Mouse (Mus musculus) forebrain, embryonic 14.5 days (tissue): ENCODE measurements around the gene Cdk2. TPM values are rescaled to one million over a fixed set of nuclear protein-coding genes. Genes with fewer than 3 reads are reported as not detected.

Experiments used
- ATAC-seq: fragments of 200-750 bp; cut with Nextera tagmentation; 2 replicates; pipeline ENCODE4 v1.8.0; 2017; ENCODE audit warnings: mild to moderate bottlenecking, moderate library complexity
- DNase-seq: peaks from one replicate; pipeline ENCODE4 v3.0.0-alpha.2; 2015; ENCODE audit warnings: low spot score
- H3K27ac ChIP-seq: fragments of 300-500 bp; sonication (generic); 2 replicates; pipeline ENCODE4 v1.5.1; 2014; ENCODE audit warnings: low read depth, mild to moderate bottlenecking, control low read depth, low read length, moderate library complexity
- H3K27me3 ChIP-seq: fragments of 300-500 bp; sonication (generic); replicated peaks from 2 replicates; pipeline ENCODE4 v1.6.1; 2014; ENCODE audit warnings: low read length, control low read depth, mixed read lengths; ENCODE audit not compliant: control insufficient read depth, insufficient read depth
- H3K36me3 ChIP-seq: fragments of 300-500 bp; sonication (generic); 2 replicates; pipeline ENCODE4 v1.6.1; 2014; ENCODE audit warnings: low read length, control low read depth; ENCODE audit not compliant: control insufficient read depth, insufficient read depth
- H3K4me1 ChIP-seq: fragments of 300-500 bp; sonication (generic); 2 replicates; pipeline ENCODE4 v1.6.1; 2014; ENCODE audit warnings: antibody characterized with exemption, low read length, control low read depth; ENCODE audit not compliant: control insufficient read depth, insufficient read depth
- H3K4me2 ChIP-seq: fragments of 300-500 bp; sonication (generic); 2 replicates; pipeline ENCODE4 v1.6.1; 2014; ENCODE audit warnings: mild to moderate bottlenecking, control low read depth, low read length
- H3K4me3 ChIP-seq: fragments of 300-500 bp; sonication (generic); 2 replicates; pipeline ENCODE4 v1.5.1; 2014; ENCODE audit warnings: low read depth, low read length, control low read depth
- H3K9ac ChIP-seq: fragments of 300-500 bp; sonication (generic); 2 replicates; pipeline ENCODE4 v1.6.1; 2014; ENCODE audit warnings: mild to moderate bottlenecking, low read length, control low read depth, moderate library complexity
- H3K9me3 ChIP-seq: fragments of 300-500 bp; sonication (generic); replicated peaks from 2 replicates; pipeline ENCODE4 v1.6.1; 2016; ENCODE audit warnings: low read length, control low read depth, mixed read lengths; ENCODE audit not compliant: control insufficient read depth
- WGBS: fragments of 180-500 bp; shearing (Covaris S2); extraction: QIAGEN DNeasy Blood & Tissue Kit; methylation state at CpG from one replicate; pipeline ENCODE4 v1.1.7; 2014; 5-methylcytosine and 5-hydroxymethylcytosine counted together
- polyA plus RNA-seq: library from polyadenylated mRNA; unstranded; fragments of >200 nt; fragmentation: Nextera tagmentation; extraction: Ambion mirVana; gene quantifications from 2 replicates; pipeline ENCODE4 v1.2.1, GENCODE M21; 2014

Cdk2 gene
- 41.0 and 43.8 TPM in 2 replicates for polyA plus RNA-seq

GRCm38 (mm10) chr10:128704491-128705316 lies at the start of gene Cdk2:
Gene Cdk2 (minus strand): TSS chr10:128705031.
- H3K4me3 ChIP-seq, result peak within 1 kb of the TSS; percentile 77
- peak within 1 kb of the TSS; percentile 70 for H3K9ac ChIP-seq
- H3K4me2 ChIP-seq, result peak within 1 kb of the TSS; percentile 83
- peak; percentile 94 for DNase-seq
- ATAC-seq, result peak; percentile 95
- WGBS, result under 1% methylated on average over 60 of the region's 62 CpGs
- H3K27ac ChIP-seq, result peak within 1 kb of the TSS; percentile 74
- no peaks in the 10 kb centered on the region for H3K9me3 ChIP-seq
- H3K36me3 ChIP-seq, result peaks cover 16% of the 10 kb centered on the region
- 0 out of 2 replicates have a peak, but pooled peaks cover 2% of the 10 kb centered on the region for H3K4me1 ChIP-seq
- H3K27me3 ChIP-seq, result no peaks in the 10 kb centered on the region

- Histone ChIP-seq H3K9me3 (no peaks in the 10 kb centered on the region), H3K27ac (peak overlapping the region; percentile 85), H3K36me3 (0 out of 2 replicates have a peak, but pooled peaks cover 10% of the 10 kb centered on the region), H3K27me3 (peaks cover 16% of the 10 kb centered on the region), H3K4me2 (peak overlapping the region; percentile 85), H3K4me3 (peak overlapping the region; percentile 66), H3K9ac (peak overlapping the region; percentile 84), H3K4me1 (peaks cover 20% of the 10 kb centered on the region)
- peak; percentile 97 for DNase-seq
- 0% methylated on average over 37 of the region's 37 CpGs for WGBS
- peak; percentile 96 for ATAC-seq
Observed at GRCm38 (mm10) chr10:128748252-128748864, 43.5 kb upstream of the Cdk2 start.

GRCm38 (mm10) chr10:128747646-128748251 lies 42.9 kb upstream of the Cdk2 start, which contains the start of gene Pym1:
Gene Pym1 (plus strand): TSS chr10:128747889.
- peak; percentile 61 for ATAC-seq
- no peaks in the 10 kb centered on the region for H3K9me3 ChIP-seq
- under 1% methylated on average over 36 of the region's 36 CpGs for WGBS

GRCm38 (mm10) chr10:128746972-128747645 lies 42.3 kb upstream of the Cdk2 start:
- Histone ChIP-seq H3K27ac (peak overlapping the region; percentile 85), H3K36me3 (0 out of 2 replicates have a peak, but pooled peaks cover 1% of the 10 kb centered on the region), H3K9ac (peak overlapping the region; percentile 84), H3K4me2 (peak overlapping the region; percentile 85), H3K27me3 (peaks cover 22% of the 10 kb centered on the region), H3K9me3 (no peaks in the 10 kb centered on the region), H3K4me1 (peaks cover 20% of the 10 kb centered on the region), H3K4me3 (peak overlapping the region; percentile 66)
- DNase-seq, result no peak
- ATAC-seq, result no peak
- WGBS, result 46% methylated on average over 8 of the region's 9 CpGs

More at GRCm38 (mm10) chr10:128747646-128748251, 42.9 kb upstream of the Cdk2 start, which contains the start of gene Pym1:
- H3K27me3 ChIP-seq, result peaks cover 17% of the 10 kb centered on the region
- H3K27ac ChIP-seq, result peak within 1 kb of the TSS; percentile 85
- peak within 1 kb of the TSS; percentile 66 for H3K4me3 ChIP-seq
- peak; percentile 39 for DNase-seq
- peak within 1 kb of the TSS; percentile 84 for H3K9ac ChIP-seq
- H3K4me2 ChIP-seq, result peak within 1 kb of the TSS; percentile 85
- 0 out of 2 replicates have a peak, but pooled peaks cover 7% of the 10 kb centered on the region for H3K36me3 ChIP-seq
- H3K4me1 ChIP-seq, result peaks cover 20% of the 10 kb centered on the region

- DNase-seq, result no peak
- Histone ChIP-seq H3K36me3 (no peaks in the 10 kb centered on the region), H3K4me2 (no peak overlapping the region), H3K9ac (no peak overlapping the region), H3K4me3 (no peak overlapping the region), H3K27ac (no peak overlapping the region), H3K4me1 (peaks cover 20% of the 10 kb centered on the region), H3K27me3 (peaks cover 29% of the 10 kb centered on the region), H3K9me3 (no peaks in the 10 kb centered on the region)
- no peak for ATAC-seq
- WGBS, result 93% methylated on average over 10 of the region's 10 CpGs
Observed at GRCm38 (mm10) chr10:128745946-128746613, 41.2 kb upstream of the Cdk2 start.

GRCm38 (mm10) chr10:128744680-128745601 lies 40.1 kb upstream of the Cdk2 start, which contains the start of gene Dgka:
Gene Dgka (minus strand): TSS chr10:128744855.
- Histone ChIP-seq H3K36me3 (no peaks in the 10 kb centered on the region), H3K4me1 (peaks cover 20% of the 10 kb centered on the region), H3K27me3 (peaks cover 29% of the 10 kb centered on the region), H3K4me3 (peak within 1 kb of the TSS; percentile 52), H3K9ac (peak within 1 kb of the TSS; percentile 70), H3K9me3 (no peaks in the 10 kb centered on the region), H3K4me2 (peak within 1 kb of the TSS; percentile 93), H3K27ac (no peak within 1 kb of the TSS)
- ATAC-seq (no peak), DNase-seq (peak; percentile 42)
- 23% methylated on average over 18 of the region's 18 CpGs for WGBS

GRCm38 (mm10) chr10:128744211-128744610 lies 39.4 kb upstream of the Cdk2 start:
- H3K27me3 ChIP-seq, result peaks cover 29% of the 10 kb centered on the region
- peak overlapping the region; percentile 93 for H3K4me2 ChIP-seq
- DNase-seq, result no peak

More at GRCm38 (mm10) chr10:128744211-128744610, 39.4 kb upstream of the Cdk2 start:
- no peak overlapping the region for H3K27ac ChIP-seq
- peak overlapping the region; percentile 52 for H3K4me3 ChIP-seq
- peaks cover 13% of the 10 kb centered on the region for H3K4me1 ChIP-seq
- H3K36me3 ChIP-seq, result no peaks in the 10 kb centered on the region
- no peak for ATAC-seq
- peak overlapping the region; percentile 70 for H3K9ac ChIP-seq
- 20% methylated on average over 8 of the region's 8 CpGs for WGBS
- no peaks in the 10 kb centered on the region for H3K9me3 ChIP-seq
